Mouse (Mus musculus): ENCODE measurements at regions not wholly inside any gene's neighbourhood (a gene's known extent, or its start where the extent isn't known, plus 50 kb on each side); places are given as distances from the start of the nearest gene placed in this dataset.
"Not testable (repeated sequence)": the region's sequence is repeated elsewhere in the genome, so short reads cannot be mapped to it uniquely, and the experiment has no call there.

DNA sequence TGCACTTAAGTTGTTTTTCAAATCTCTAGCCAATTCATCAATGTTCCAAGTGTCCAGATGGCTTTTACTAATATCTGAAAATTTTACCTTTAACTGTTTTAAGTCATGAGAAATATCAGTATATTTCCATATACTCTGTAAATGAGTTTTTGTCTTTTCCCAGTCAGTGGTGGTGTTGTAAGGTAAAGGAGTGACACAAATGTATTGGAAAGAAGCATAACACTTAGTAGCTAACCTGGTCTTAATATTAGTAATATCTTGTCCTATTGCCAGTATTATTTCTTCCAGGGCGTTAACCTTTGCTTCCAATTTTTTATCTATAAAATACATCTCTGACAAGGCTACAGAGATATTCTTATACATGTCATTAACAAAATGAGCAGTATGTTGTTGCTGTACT is 51.4 kb upstream of the Scaf8 start:
- not testable (repeated sequence) for H3K4me3 ChIP-seq (ENCODE audit: low read length); H3K36me3 ChIP-seq (ENCODE audit: control insufficient read depth, insufficient read depth, low read length); H3K27ac ChIP-seq (ENCODE audit: low read depth, low read length); H3K4me2 ChIP-seq (ENCODE audit: low read length); H3K9ac ChIP-seq (ENCODE audit: low read depth, low read length); H3K9me3 ChIP-seq (ENCODE audit: control insufficient read depth, low read length); H3K27me3 ChIP-seq (replicated peaks; ENCODE audit: control insufficient read depth, insufficient read depth, low read length); H3K4me1 ChIP-seq (ENCODE audit: control insufficient read depth, insufficient read depth, low read depth, low read length); ATAC-seq
- 94% methylated on average over 1 of the region's 1 CpGs for WGBS
